Mouse (Mus musculus) spleen, adult 2 months (tissue): ENCODE results near the gene Thap8.

Experiments
- CTCF ChIP-seq: fragments of 200-500 bp; IDR thresholded peaks from 2 replicates; pipeline ENCODE4 v1.5.1; 2011; ENCODE audit warnings: mild to moderate bottlenecking, inconsistent platforms; ENCODE audit not compliant: insufficient read depth, insufficient read length, insufficient replicate concordance; ENCODE audit errors: extremely low read depth
- POLR2A ChIP-seq: fragments of 200-500 bp; IDR thresholded peaks from 2 replicates; pipeline ENCODE4 v1.6.1; 2011; ENCODE audit warnings: low read depth, low read length, inconsistent platforms

GRCm38 (mm10) chr7:30265041-30265440 lies 14.9 kb upstream of the Thap8 start:
- TF ChIP-seq CTCF: no peak
- no peak for TF ChIP-seq POLR2A
